Mouse (Mus musculus) liver, adult 2 months (tissue): Measurements from ENCODE around the gene Tmem184b.

Experiments used
- CTCF ChIP-seq: fragments of 200-500 bp; IDR thresholded peaks from 2 replicates; pipeline ENCODE4 v1.5.1; 2011; ENCODE audit warnings: low read depth, low read length, control low read depth
- POLR2A ChIP-seq: fragments of 200-500 bp; IDR thresholded peaks from 2 replicates; pipeline ENCODE4 v1.6.1; 2011; ENCODE audit warnings: low read length, control low read depth; ENCODE audit not compliant: insufficient read depth; ENCODE audit errors: extremely low read depth

DNA sequence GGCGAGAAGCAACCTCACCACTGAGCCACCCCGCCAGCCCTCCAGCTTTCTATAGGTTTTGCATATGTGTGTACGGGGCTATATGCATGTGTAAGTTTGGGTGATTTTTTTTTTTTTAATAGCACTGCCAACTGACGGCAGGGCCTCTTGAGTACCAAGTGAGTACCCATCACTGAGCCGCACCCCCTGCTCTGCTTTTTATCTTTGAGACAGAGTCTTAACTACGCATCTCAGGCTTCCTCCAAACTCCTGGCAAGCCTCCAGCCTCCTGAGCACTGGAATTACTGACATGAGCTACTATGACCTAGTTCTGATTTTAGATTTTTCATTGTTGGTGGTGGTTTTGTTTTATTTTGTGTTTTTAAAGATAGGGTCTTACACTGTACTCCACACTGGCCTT is 24.1 kb upstream of the Tmem184b start:
- TF ChIP-seq POLR2A (no peak), CTCF (no peak)
